Mouse (Mus musculus): ENCODE measurements around the gene 0610009B22Rik. TPM values are rescaled to one million over a fixed set of nuclear protein-coding genes. Genes with fewer than 3 reads are reported as not detected.
A peak's percentile ranks its signal among the peaks of the same experiment; 100 is the strongest.

The 0610009B22Rik gene
- polyA plus RNA-seq, 1 experiment: 27.9 TPM

GRCm38 (mm10) chr11:51650261-51650660 is 38.4 kb downstream of the 0610009B22Rik start:
- Histone ChIP-seq H3K79me2 (ENCODE audit: control insufficient read depth, insufficient read depth) (no peaks in the 10 kb centered on the region), H3K36me3 (ENCODE audit: control insufficient read depth, insufficient read depth) (no peaks in the 10 kb centered on the region), H3K4me2 (ENCODE audit: low read depth) (peak overlapping the region; percentile 90), H3ac (ENCODE audit: control insufficient read depth, insufficient read length) (peak overlapping the region; percentile 36), H3K27me3 (ENCODE audit: control insufficient read depth, insufficient read depth, insufficient read length) (no peaks in the 10 kb centered on the region), H3K4me3 (peak overlapping the region; percentile 54)
- TF ChIP-seq E2F4 (IDR thresholded peaks at IDR 0.05; ENCODE audit: insufficient read depth): no peak
- TF ChIP-seq TCF12 (IDR thresholded peaks at IDR 0.05; ENCODE audit: insufficient read depth, poor library complexity, severe bottlenecking): no peak
- no peak for TF ChIP-seq CEBPB (IDR thresholded peaks at IDR 0.05; ENCODE audit: insufficient read depth, poor library complexity, severe bottlenecking)

GRCm38 (mm10) chr11:51649889-51650199 is 38.8 kb downstream of the 0610009B22Rik start:
- TF ChIP-seq POLR2AphosphoS2 (IDR thresholded peaks at IDR 0.05; ENCODE audit: insufficient read length, low read depth) (no peak), CEBPB (IDR thresholded peaks at IDR 0.05; ENCODE audit: insufficient read depth, poor library complexity, severe bottlenecking) (no peak), REST (IDR thresholded peaks at IDR 0.05; ENCODE audit: insufficient read depth, insufficient read length) (no peak), MAX (IDR thresholded peaks at IDR 0.05; ENCODE audit: low read depth) (no peak), TCF12 (IDR thresholded peaks at IDR 0.05; ENCODE audit: insufficient read depth, poor library complexity, severe bottlenecking) (no peak), USF1 (IDR thresholded peaks at IDR 0.05; ENCODE audit: low read depth) (no peak), E2F4 (IDR thresholded peaks at IDR 0.05; ENCODE audit: insufficient read depth) (no peak), MYOG (IDR thresholded peaks at IDR 0.05; ENCODE audit: control insufficient read depth in 1 of 3, insufficient read depth in 1 of 3, insufficient read length in 2 of 3, low read depth in 2 of 3) (no peak), TCF3 (IDR thresholded peaks at IDR 0.05; ENCODE audit: insufficient read length, low read depth) (no peak), SRF (IDR thresholded peaks at IDR 0.05; ENCODE audit: control insufficient read depth, insufficient read length, low read depth) (no peak), POLR2A (IDR thresholded peaks at IDR 0.05; ENCODE audit: insufficient read length, low read depth) (no peak), MYOD1 (IDR thresholded peaks at IDR 0.05; ENCODE audit: control insufficient read depth in 1 of 3, insufficient read length in 2 of 3, low read depth in 2 of 3) (no peak)
- Histone ChIP-seq H3K4me2 (ENCODE audit: low read depth) (peak overlapping the region; percentile 90), H3K27me3 (ENCODE audit: control insufficient read depth, insufficient read depth, insufficient read length) (no peaks in the 10 kb centered on the region), H3K79me2 (ENCODE audit: control insufficient read depth, insufficient read depth) (no peaks in the 10 kb centered on the region), H3K4me3 (peak overlapping the region; percentile 54), H3K36me3 (ENCODE audit: control insufficient read depth, insufficient read depth) (no peaks in the 10 kb centered on the region), H3ac (ENCODE audit: control insufficient read depth, insufficient read length) (peak overlapping the region; percentile 36)

GRCm38 (mm10) chr11:51649111-51649888 is 39.4 kb downstream of the 0610009B22Rik start:
- peak overlapping the region; percentile 54 for H3K4me3 ChIP-seq
- no peaks in the 10 kb centered on the region for H3K79me2 ChIP-seq (ENCODE audit: control insufficient read depth, insufficient read depth)
- peak overlapping the region; percentile 90 for H3K4me2 ChIP-seq (ENCODE audit: low read depth)
- H3ac ChIP-seq (ENCODE audit: control insufficient read depth, insufficient read length): no peak overlapping the region
- TF ChIP-seq CEBPB (IDR thresholded peaks at IDR 0.05; ENCODE audit: insufficient read depth, poor library complexity, severe bottlenecking): no peak
- TF ChIP-seq TCF3 (IDR thresholded peaks at IDR 0.05; ENCODE audit: insufficient read length, low read depth): peak; percentile 70
- no peak for TF ChIP-seq E2F4 (IDR thresholded peaks at IDR 0.05; ENCODE audit: insufficient read depth)
- peak in 2 of 3 experiments; percentile 78 to 92 for TF ChIP-seq MYOD1 (IDR thresholded peaks at IDR 0.05; ENCODE audit: control insufficient read depth in 1 of 3, insufficient read length in 2 of 3, low read depth in 2 of 3)
- TF ChIP-seq POLR2A (IDR thresholded peaks at IDR 0.05; ENCODE audit: insufficient read length, low read depth): no peak
- peak; percentile 66 for TF ChIP-seq TCF12 (IDR thresholded peaks at IDR 0.05; ENCODE audit: insufficient read depth, poor library complexity, severe bottlenecking)
- TF ChIP-seq MYOG (IDR thresholded peaks at IDR 0.05; ENCODE audit: control insufficient read depth in 1 of 3, insufficient read depth in 1 of 3, insufficient read length in 2 of 3, low read depth in 2 of 3): peak; percentile 32 to 96 (median 63)
- no peak for TF ChIP-seq MAX (IDR thresholded peaks at IDR 0.05; ENCODE audit: low read depth)
- TF ChIP-seq REST (IDR thresholded peaks at IDR 0.05; ENCODE audit: insufficient read depth, insufficient read length): no peak
- TF ChIP-seq SRF (IDR thresholded peaks at IDR 0.05; ENCODE audit: control insufficient read depth, insufficient read length, low read depth): peak; percentile 69
- TF ChIP-seq USF1 (IDR thresholded peaks at IDR 0.05; ENCODE audit: low read depth): no peak
- TF ChIP-seq POLR2AphosphoS2 (IDR thresholded peaks at IDR 0.05; ENCODE audit: insufficient read length, low read depth): no peak
- no peaks in the 10 kb centered on the region for H3K27me3 ChIP-seq (ENCODE audit: control insufficient read depth, insufficient read depth, insufficient read length)
- H3K36me3 ChIP-seq (ENCODE audit: control insufficient read depth, insufficient read depth): no peaks in the 10 kb centered on the region

- Histone ChIP-seq H3K4me2 (ENCODE audit: low read depth) (peak overlapping the region; percentile 90), H3K4me3 (peak overlapping the region; percentile 54), H3ac (ENCODE audit: control insufficient read depth, insufficient read length) (no peak overlapping the region), H3K27me3 (ENCODE audit: control insufficient read depth, insufficient read depth, insufficient read length) (no peaks in the 10 kb centered on the region), H3K79me2 (ENCODE audit: control insufficient read depth, insufficient read depth) (no peaks in the 10 kb centered on the region), H3K36me3 (ENCODE audit: control insufficient read depth, insufficient read depth) (peaks cover 3% of the 10 kb centered on the region)
- TF ChIP-seq E2F4 (IDR thresholded peaks at IDR 0.05; ENCODE audit: insufficient read depth) (no peak), MYOD1 (IDR thresholded peaks at IDR 0.05; ENCODE audit: control insufficient read depth in 1 of 3, insufficient read length in 2 of 3, low read depth in 2 of 3) (peak; percentile 46 to 66 (median 58)), MYOG (IDR thresholded peaks at IDR 0.05; ENCODE audit: control insufficient read depth in 1 of 3, insufficient read depth in 1 of 3, insufficient read length in 2 of 3, low read depth in 2 of 3) (peak; percentile 60 to 88 (median 84)), TCF12 (IDR thresholded peaks at IDR 0.05; ENCODE audit: insufficient read depth, poor library complexity, severe bottlenecking) (peak; percentile 37), REST (IDR thresholded peaks at IDR 0.05; ENCODE audit: insufficient read depth, insufficient read length) (no peak), USF1 (IDR thresholded peaks at IDR 0.05; ENCODE audit: low read depth) (no peak), SRF (IDR thresholded peaks at IDR 0.05; ENCODE audit: control insufficient read depth, insufficient read length, low read depth) (no peak), TCF3 (IDR thresholded peaks at IDR 0.05; ENCODE audit: insufficient read length, low read depth) (peak; percentile 22)
These were observed 40.1 kb downstream of the 0610009B22Rik start for GRCm38 (mm10) chr11:51648566-51648965.
